In the genomic region with DNA sequence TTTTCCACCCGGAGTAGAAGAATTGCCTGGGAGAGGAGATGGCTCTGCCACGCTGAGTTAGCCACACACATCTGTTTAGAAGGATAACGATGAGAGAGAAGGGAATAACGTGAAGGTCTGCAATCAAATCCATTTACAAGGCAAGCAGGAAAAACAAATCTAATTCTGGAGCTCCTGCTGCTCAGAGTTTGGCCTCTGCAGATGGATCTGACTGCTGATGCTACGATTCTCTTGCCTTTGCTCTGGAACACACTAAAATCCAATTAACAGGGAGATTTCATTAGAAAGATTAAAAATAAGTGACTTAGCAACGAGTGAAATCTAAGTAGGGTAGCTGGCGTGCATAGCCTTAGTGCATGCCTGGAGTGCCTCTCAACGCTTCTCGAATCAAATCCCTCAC, we compare ENCODE assay signal across 36 mouse cellular contexts. TPM values are rescaled to one million over a fixed set of nuclear protein-coding genes. Genes with fewer than 3 reads are reported as not detected.
DNase-seq lines count a peak whose midpoint lies in the region; ATAC-seq and TF ChIP-seq lines count a peak whose summit lies in the region.
"Had no signal": no experiment of that assay in that cellular context is flagged by ENCODE, and none has a peak within 500 bp of the region (broad histone marks: within the 10 kb centered on the region; RNA-seq: fewer than 3 reads in every experiment).

No protein-coding gene starts in this region.

- no peak overlapping the region for H3K4me2 ChIP-seq in forebrain, postnatal 0 days (ENCODE audit: low read depth)
- no peak overlapping the region for H3K4me2 ChIP-seq in forebrain, embryonic 11.5 days (ENCODE audit: low read depth, low read length, severe bottlenecking)
- no peak overlapping the region for H3K4me2 ChIP-seq in neural tube, embryonic 15.5 days
- H3K4me2 ChIP-seq: embryonic facial prominence, embryonic 15.5 days; forebrain, embryonic 15.5 days; heart, embryonic 12.5 days; limb, embryonic 13.5 days; liver, embryonic 11.5 days; lung, embryonic 15.5 days; midbrain, embryonic 11.5 days; neural tube, embryonic 13.5 days; stomach, embryonic 15.5 days had no signal

- no peak for TF ChIP-seq CTCF in forebrain, postnatal 0 days (IDR thresholded peaks at IDR 0.05; ENCODE audit: low read depth)

- ATAC-seq in forebrain, postnatal 0 days, result peak; percentile 56
- no peak for ATAC-seq in forebrain, embryonic 11.5 days (replicated peaks; ENCODE audit: low FRiP score)
- no peak; the same call in 1 of the 2 replicates for ATAC-seq in neural tube, embryonic 15.5 days (ENCODE audit: low FRiP score)
- ATAC-seq: forebrain, embryonic 15.5 days; intestine, embryonic 16.5 days; midbrain, embryonic 16.5 days; Patski had no signal

- no peak overlapping the region for H3K4me3 ChIP-seq in forebrain, postnatal 0 days (ENCODE audit: low read depth, low read length)
- no peak overlapping the region for H3K4me3 ChIP-seq in forebrain, embryonic 11.5 days (ENCODE audit: low read depth, low read length)
- H3K4me3 ChIP-seq in neural tube, embryonic 15.5 days (replicated peaks), result no peak overlapping the region
- H3K4me3 ChIP-seq: embryonic facial prominence, embryonic 10.5 days; embryonic facial prominence, embryonic 15.5 days; forebrain, embryonic 15.5 days; heart, adult 2 months; heart, embryonic 12.5 days; limb, embryonic 13.5 days; lung, embryonic 15.5 days; myocyte; neural tube, embryonic 13.5 days; stomach, embryonic 15.5 days had no signal

- H3K4me1 ChIP-seq in forebrain, postnatal 0 days (ENCODE audit: insufficient read depth), result no peaks in the 10 kb centered on the region
- no peaks in the 10 kb centered on the region for H3K4me1 ChIP-seq in forebrain, embryonic 11.5 days (replicated peaks; ENCODE audit: control insufficient read depth, insufficient read depth, low read length)
- no peaks in the 10 kb centered on the region for H3K4me1 ChIP-seq in neural tube, embryonic 15.5 days
- H3K4me1 ChIP-seq: embryonic facial prominence, embryonic 10.5 days; embryonic facial prominence, embryonic 15.5 days; forebrain, embryonic 15.5 days; heart, embryonic 12.5 days; limb, embryonic 13.5 days; lung, embryonic 15.5 days; neural tube, embryonic 13.5 days; stomach, embryonic 15.5 days had no signal

- peaks cover 9% of the 10 kb centered on the region; the same call in 1 of the 2 replicates for H3K36me3 ChIP-seq in forebrain, postnatal 0 days (ENCODE audit: insufficient read depth)
- no peaks in the 10 kb centered on the region; the same call in 1 of the 2 replicates for H3K36me3 ChIP-seq in forebrain, embryonic 11.5 days (ENCODE audit: control insufficient read depth, insufficient read depth, low read length)
- H3K36me3 ChIP-seq in neural tube, embryonic 15.5 days, result peaks cover 9% of the 10 kb centered on the region; the same call in 1 of the 2 replicates

- no peak overlapping the region for H3K9ac ChIP-seq in forebrain, postnatal 0 days
- no peak overlapping the region for H3K9ac ChIP-seq in forebrain, embryonic 11.5 days (ENCODE audit: low read length)
- H3K9ac ChIP-seq in neural tube, embryonic 15.5 days (replicated peaks), result no peak overlapping the region
- H3K9ac ChIP-seq: embryonic facial prominence, embryonic 15.5 days; forebrain, embryonic 15.5 days; heart, embryonic 12.5 days; limb, embryonic 13.5 days; lung, embryonic 15.5 days; neural tube, embryonic 13.5 days; stomach, embryonic 15.5 days had no signal

- 68% methylated on average over 9 of the region's 9 CpGs for WGBS in forebrain, postnatal 0 days
- WGBS in forebrain, embryonic 11.5 days, result 86% methylated on average over 9 of the region's 9 CpGs
- 62% methylated on average over 9 of the region's 9 CpGs for WGBS in neural tube, embryonic 15.5 days

- H3K27ac ChIP-seq in forebrain, postnatal 0 days (ENCODE audit: low read depth, low read length), result peak overlapping the region; percentile 45; the same call in 1 of the 2 replicates
- no peak overlapping the region for H3K27ac ChIP-seq in forebrain, embryonic 11.5 days (ENCODE audit: low read depth, low read length)
- H3K27ac ChIP-seq in neural tube, embryonic 15.5 days (replicated peaks), result 0 out of 2 replicates have a peak overlapping the region, but pooled peaks have one; percentile 45
- H3K27ac ChIP-seq: embryonic facial prominence, embryonic 10.5 days; embryonic facial prominence, embryonic 15.5 days; forebrain, embryonic 15.5 days; heart, adult 2 months; kidney, postnatal 0 days; limb, embryonic 13.5 days; lung, embryonic 15.5 days; neural tube, embryonic 13.5 days; stomach, embryonic 15.5 days had no signal

- peak; percentile 10 for DNase-seq in forebrain, postnatal 0 days
- DNase-seq in forebrain, embryonic 11.5 days (ENCODE audit: low spot score), result no peak
- peak; percentile 19 for DNase-seq in layer of hippocampus, adult 11-12 months (ENCODE audit: low spot score)
- DNase-seq in layer of hippocampus, adult 9-10 months (ENCODE audit: low spot score), result no peak
- DNase-seq in neural tube, embryonic 10.5 days (ENCODE audit: extremely low spot score, low spot score), result no peak
- peak; percentile 38 for DNase-seq in telencephalon, adult 2 months (ENCODE audit: low read depth, low spot score)
- DNase-seq in gastrocnemius, postnatal 25 days, result no peak
- DNase-seq: adrenal gland, postnatal 10 days; cerebellum, adult 2 months; cerebellum, postnatal 25 days; gastrocnemius, postnatal 14 days; heart, adult 2 months; kidney, adult 8-10 months; kidney, postnatal 4 days; right cerebral cortex, postnatal 25 days; thymus, postnatal 14 days had no signal

- no peaks in the 10 kb centered on the region for H3K9me3 ChIP-seq in forebrain, postnatal 0 days (ENCODE audit: low read length)
- H3K9me3 ChIP-seq in forebrain, embryonic 11.5 days (ENCODE audit: control insufficient read depth, low read length), result no peaks in the 10 kb centered on the region
- no peaks in the 10 kb centered on the region for H3K9me3 ChIP-seq in neural tube, embryonic 15.5 days (replicated peaks)
- H3K9me3 ChIP-seq: embryonic facial prominence, embryonic 10.5 days; embryonic facial prominence, embryonic 15.5 days; forebrain, embryonic 15.5 days; G1E; heart, embryonic 12.5 days; limb, embryonic 13.5 days; lung, embryonic 15.5 days; neural tube, embryonic 13.5 days; stomach, embryonic 15.5 days had no signal

- H3K27me3 ChIP-seq in forebrain, postnatal 0 days (ENCODE audit: insufficient read depth, low read length), result no peaks in the 10 kb centered on the region
- no peaks in the 10 kb centered on the region for H3K27me3 ChIP-seq in forebrain, embryonic 11.5 days (ENCODE audit: control insufficient read depth, insufficient read depth, low read length)
- no peaks in the 10 kb centered on the region for H3K27me3 ChIP-seq in neural tube, embryonic 15.5 days (replicated peaks)
- H3K27me3 ChIP-seq: embryonic facial prominence, embryonic 15.5 days; forebrain, embryonic 15.5 days; heart, embryonic 12.5 days; limb, embryonic 13.5 days; lung, embryonic 15.5 days; neural tube, embryonic 13.5 days; Patski; stomach, embryonic 15.5 days had no signal

RNA-seq across cellular contexts. Expression of gene Rfc1, which starts 30.0 kb away (rescaled TPM):
- 17.7 and 37.9 TPM in 2 replicates for total RNA-seq in forebrain, postnatal 0 days (2014; rRNA removed)
- 25.2 and 27.8 TPM in 2 replicates for polyA plus RNA-seq in forebrain, postnatal 0 days (2015; fragmentation: Nextera tagmentation; extraction: Ambion mirVana)
- 99.7 and 99.9 TPM in 2 replicates for polyA plus RNA-seq in forebrain, embryonic 11.5 days (2014; fragmentation: Nextera tagmentation; extraction: Ambion mirVana)
- polyA plus RNA-seq in neural tube, embryonic 15.5 days (2015; fragmentation: Nextera tagmentation; extraction: Ambion mirVana), result 28.9 and 41.9 TPM in 2 replicates
- total RNA-seq in gastrocnemius, postnatal 25 days (2021), result 10 to 100 TPM; 18.3 to 20.5 TPM

RNA-seq across cellular contexts. Expression of gene Klb, which starts 42.6 kb away (rescaled TPM):
- total RNA-seq in forebrain, postnatal 0 days (2014; rRNA removed), result 0.08 and 0.29 TPM in 2 replicates
- 0.05 TPM in 1 of 2 replicates, not detected in the other for polyA plus RNA-seq in forebrain, postnatal 0 days (2015; fragmentation: Nextera tagmentation; extraction: Ambion mirVana)
- not detected in 2 replicates for polyA plus RNA-seq in forebrain, embryonic 11.5 days (2014; fragmentation: Nextera tagmentation; extraction: Ambion mirVana)
- polyA plus RNA-seq in neural tube, embryonic 15.5 days (2015; fragmentation: Nextera tagmentation; extraction: Ambion mirVana), result 0.15 TPM in 1 of 2 replicates, not detected in the other
- total RNA-seq in gastrocnemius, postnatal 25 days (2021), result under 1 TPM; 0.18 to 0.64 TPM
- total RNA-seq: hematopoietic stem cell, adult 5-6 weeks; megakaryocyte progenitor cell, adult 5-6 weeks had no signal
- polyA plus RNA-seq: embryonic facial prominence, embryonic 10.5 days; embryonic facial prominence, embryonic 15.5 days; G1E; heart, postnatal 0 days; lung, embryonic 15.5 days had no signal

Comparison
In these comparisons a context has a peak if more than half of its experiments do, and no peak if none do; other contexts are left out.
1. DNase-seq: peak in forebrain, postnatal 0 days (single experiment), layer of hippocampus, adult 11-12 months (single experiment) and telencephalon, adult 2 months (single experiment); none in forebrain, embryonic 11.5 days (single experiment), layer of hippocampus, adult 9-10 months (single experiment), neural tube, embryonic 10.5 days (single experiment) and gastrocnemius, postnatal 25 days (single experiment).